Mouse (Mus musculus) intestine, embryonic 14.5 days (tissue): ENCODE results near the gene Bcl7c. TPM values are rescaled to one million over a fixed set of nuclear protein-coding genes. Genes with fewer than 3 reads are reported as not detected.
A peak's percentile ranks its signal among the peaks of the same experiment; 100 is the strongest.
"Not testable (repeated sequence)": the region's sequence is repeated elsewhere in the genome, so short reads cannot be mapped to it uniquely, and the experiment has no call there.

Experiments used
- ATAC-seq: fragments of 200-750 bp; cut with Nextera tagmentation; replicated peaks from 2 replicates; pipeline ENCODE4 v1.8.0; 2017; ENCODE audit warnings: low read depth, moderate number of reproducible peaks, moderate TSS enrichment, moderate library complexity; ENCODE audit not compliant: low FRiP score, low TSS enrichment
- DNase-seq: peaks from one replicate; pipeline ENCODE4 v3.0.0-alpha.2; 2018; ENCODE audit warnings: low spot score
- H3K27ac ChIP-seq: fragments of 300-500 bp; sonication (generic); 2 replicates; pipeline ENCODE4 v1.5.1; 2014; ENCODE audit warnings: low read depth, mild to moderate bottlenecking, control low read depth
- H3K27me3 ChIP-seq: fragments of 300-500 bp; sonication (generic); replicated peaks from 2 replicates; pipeline ENCODE4 v1.6.1; 2014; ENCODE audit warnings: low read length, control low read depth; ENCODE audit not compliant: control insufficient read depth, insufficient read depth
- H3K36me3 ChIP-seq: fragments of 300-500 bp; sonication (generic); 2 replicates; pipeline ENCODE4 v1.6.1; 2014; ENCODE audit warnings: low read length, control low read depth; ENCODE audit not compliant: control insufficient read depth, insufficient read depth
- H3K4me1 ChIP-seq: fragments of 300-500 bp; sonication (generic); replicated peaks from 2 replicates; pipeline ENCODE4 v1.6.1; 2014; ENCODE audit warnings: low read length, control low read depth, mixed read lengths; ENCODE audit not compliant: control insufficient read depth, insufficient read depth
- H3K4me2 ChIP-seq: fragments of 300-500 bp; sonication (generic); 2 replicates; pipeline ENCODE4 v1.6.1; 2014; ENCODE audit warnings: low read length
- H3K4me3 ChIP-seq: fragments of 300-500 bp; sonication (generic); 2 replicates; pipeline ENCODE4 v1.5.1; 2014; ENCODE audit warnings: low read depth, low read length, control low read depth, mixed read lengths
- H3K9ac ChIP-seq: fragments of 300-500 bp; sonication (generic); 2 replicates; pipeline ENCODE4 v1.6.1; 2014; ENCODE audit warnings: mild to moderate bottlenecking, low read length
- H3K9me3 ChIP-seq: fragments of 300-500 bp; sonication (generic); 2 replicates; pipeline ENCODE4 v1.6.1; 2016; ENCODE audit warnings: low read length, control low read depth; ENCODE audit not compliant: control insufficient read depth
- WGBS: fragments of 180-500 bp; shearing (Covaris S2); extraction: QIAGEN DNeasy Blood & Tissue Kit; methylation state at CpG from one replicate; pipeline ENCODE4 v1.1.7; 2014; 5-methylcytosine and 5-hydroxymethylcytosine counted together
- polyA plus RNA-seq: library from polyadenylated mRNA; unstranded; fragments of >200 nt; fragmentation: Nextera tagmentation; extraction: Ambion mirVana; gene quantifications from 2 replicates; pipeline ENCODE4 v1.2.1, GENCODE M21; 2014

The Bcl7c gene
- polyA plus RNA-seq, 1 experiment from 2014 or later: 56.4 TPM

DNA sequence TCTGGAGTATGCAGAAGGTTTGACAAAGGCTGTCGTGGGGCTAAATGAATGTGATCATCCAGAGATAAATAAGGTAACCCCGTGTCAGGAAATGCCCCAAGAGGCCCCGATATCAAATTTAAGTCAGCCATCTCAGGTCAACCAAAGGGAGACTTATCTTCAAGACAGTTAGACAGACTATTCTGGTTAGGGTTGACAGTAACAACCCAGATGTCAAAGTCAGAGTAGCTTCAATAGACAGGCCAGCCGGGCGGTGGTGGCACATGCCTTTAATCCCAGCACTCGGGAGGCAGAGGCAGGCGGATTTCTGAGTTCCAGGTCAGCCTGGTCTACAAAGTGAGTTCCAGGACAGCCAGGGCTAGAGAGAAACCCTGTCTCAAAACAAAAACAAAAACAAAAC lies 15.0 kb downstream of the Bcl7c start:
- DNase-seq, H3K27ac ChIP-seq, H3K9me3 ChIP-seq, H3K36me3 ChIP-seq, H3K27me3 ChIP-seq, H3K9ac ChIP-seq, H3K4me1 ChIP-seq, ATAC-seq, H3K4me2 ChIP-seq, H3K4me3 ChIP-seq: not testable (repeated sequence)
- WGBS: 93% methylated on average over 7 of the region's 7 CpGs

DNA sequence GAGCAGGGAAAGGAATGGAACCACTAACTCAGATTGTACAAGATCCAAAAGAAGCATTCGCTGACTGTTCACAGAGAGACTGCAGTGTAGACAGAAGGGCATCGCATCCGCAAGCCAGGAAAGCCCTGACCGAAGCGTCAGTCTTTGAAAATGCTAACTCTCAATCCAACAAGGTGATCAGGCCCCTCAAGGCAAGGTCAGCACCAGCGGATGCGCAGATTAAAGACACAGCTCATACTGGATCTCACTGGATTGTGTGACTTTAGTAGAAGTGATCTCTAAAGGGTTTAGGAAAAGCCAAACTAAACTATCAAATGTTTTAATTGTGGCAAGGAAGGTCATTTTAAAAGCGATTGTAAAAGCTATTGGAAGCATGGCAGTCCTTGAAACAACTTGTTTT lies 15.4 kb downstream of the Bcl7c start:
- Histone ChIP-seq H3K4me1 (peaks cover 10% of the 10 kb centered on the region; the same call in 1 of the 2 replicates), H3K27ac (no peak overlapping the region), H3K27me3 (no peaks in the 10 kb centered on the region), H3K9ac (no peak overlapping the region), H3K4me2 (no peak overlapping the region), H3K9me3 (no peaks in the 10 kb centered on the region), H3K36me3 (no peaks in the 10 kb centered on the region), H3K4me3 (no peak overlapping the region)
- WGBS: 96% methylated on average over 8 of the region's 8 CpGs
- ATAC-seq: no peak
- no peak for DNase-seq

DNA sequence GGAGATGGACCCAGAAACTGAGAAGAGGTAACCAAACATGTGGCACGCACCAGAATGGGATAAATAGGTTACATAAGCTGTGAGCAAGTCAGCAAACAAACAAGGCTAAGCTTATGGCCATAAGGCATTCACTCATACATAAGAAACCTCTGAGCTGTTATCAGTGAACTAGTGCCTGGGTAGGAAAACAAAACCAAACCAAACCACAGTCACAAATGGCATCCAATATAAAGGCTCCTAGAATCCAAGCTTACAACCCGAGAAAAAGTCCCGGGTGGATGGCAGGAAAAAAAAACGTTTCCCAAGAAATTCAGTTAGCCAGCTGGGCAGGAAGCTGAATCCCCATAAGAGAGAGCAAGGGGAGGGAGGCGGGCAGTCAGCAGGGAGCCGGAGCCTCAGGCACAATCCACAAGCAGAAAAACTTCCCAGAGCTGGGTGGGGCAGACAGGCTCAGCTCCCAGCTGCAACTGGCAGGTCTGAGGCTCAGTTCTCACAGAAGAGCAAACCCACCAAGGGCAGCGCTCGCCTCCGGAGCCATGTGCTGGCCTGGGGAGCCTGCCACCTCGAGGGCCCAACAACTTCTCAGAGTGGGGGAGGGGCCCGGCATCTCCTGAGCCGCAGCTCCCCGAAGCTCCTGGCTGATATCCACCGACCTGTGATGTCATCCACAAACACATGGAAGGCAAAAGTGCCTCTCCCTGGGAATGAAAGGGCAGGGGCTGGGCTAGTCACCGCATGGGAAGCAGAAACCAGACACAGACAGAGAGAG lies 17.3 kb downstream of the Bcl7c start:
- no peaks in the 10 kb centered on the region for H3K27me3 ChIP-seq
- peak overlapping the region; percentile 85 for H3K27ac ChIP-seq
- H3K4me1 ChIP-seq: peaks cover 10% of the 10 kb centered on the region; the same call in 1 of the 2 replicates
- 5% methylated on average over 15 of the region's 15 CpGs for WGBS
- peak overlapping the region; percentile 47 for H3K4me2 ChIP-seq
- no peaks in the 10 kb centered on the region for H3K9me3 ChIP-seq
- peak overlapping the region; percentile 49 for H3K9ac ChIP-seq
- peak; percentile 89 for ATAC-seq
- H3K36me3 ChIP-seq: no peaks in the 10 kb centered on the region
- peak; percentile 88 for DNase-seq
- peak overlapping the region; percentile 24 for H3K4me3 ChIP-seq

DNA sequence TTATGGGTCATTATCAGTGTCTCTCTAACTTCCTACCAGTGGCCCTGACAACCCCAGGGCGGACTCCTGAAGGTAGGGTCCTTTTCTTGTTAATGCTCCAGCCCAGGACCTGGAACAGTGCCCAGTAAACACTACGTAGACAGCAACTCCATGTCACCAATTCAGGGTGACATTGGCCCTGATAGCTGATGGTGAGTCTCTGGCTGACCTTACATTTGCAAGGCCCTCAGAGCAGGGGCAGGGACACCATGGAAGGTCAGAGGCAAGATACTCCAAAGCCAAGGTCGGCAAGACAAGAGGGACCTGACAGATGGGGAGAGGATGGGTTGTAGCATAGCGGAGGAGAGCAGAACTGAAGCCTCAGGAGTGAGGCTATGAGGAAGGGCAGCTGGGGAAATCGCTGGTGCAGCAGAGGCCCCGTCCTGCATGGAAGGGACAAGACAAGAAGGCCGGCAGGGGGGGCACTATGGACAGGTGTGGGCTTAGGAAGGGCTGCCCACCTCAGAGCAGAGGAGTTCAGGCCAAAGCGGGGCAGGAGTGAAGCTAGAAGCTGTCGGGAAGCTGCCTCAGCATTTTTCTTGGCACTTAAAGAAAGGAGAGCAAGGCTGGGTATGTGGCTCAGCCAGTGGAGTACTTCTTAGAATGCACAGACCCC lies 19.0 kb downstream of the Bcl7c start:
- Histone ChIP-seq H3K9me3 (no peaks in the 10 kb centered on the region), H3K4me1 (peaks cover 25% of the 10 kb centered on the region), H3K36me3 (no peaks in the 10 kb centered on the region), H3K9ac (no peak overlapping the region), H3K27ac (no peak overlapping the region), H3K27me3 (no peaks in the 10 kb centered on the region), H3K4me2 (no peak overlapping the region), H3K4me3 (no peak overlapping the region)
- 75% methylated on average over 9 of the region's 9 CpGs for WGBS
- ATAC-seq: no peak
- no peak for DNase-seq

DNA sequence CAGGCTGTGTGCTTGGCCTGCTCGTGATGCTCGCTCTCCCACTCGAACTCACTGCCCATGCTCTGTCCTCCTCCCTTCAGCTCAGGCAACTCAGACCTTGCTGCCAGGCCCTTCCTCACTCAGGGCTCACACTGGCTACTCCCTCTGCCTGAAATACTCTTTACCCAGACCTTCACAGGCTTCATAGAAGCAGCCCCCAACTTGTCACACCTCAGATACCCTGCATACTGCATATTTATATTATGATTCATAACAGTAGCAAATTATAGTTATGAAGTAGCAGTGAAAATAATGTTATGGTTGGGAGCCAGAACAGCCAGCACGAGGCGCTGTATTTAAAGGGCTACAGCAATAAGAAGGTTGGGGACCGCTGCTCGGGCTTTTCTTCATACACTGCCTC lies 19.8 kb downstream of the Bcl7c start:
- no peak overlapping the region for H3K27ac ChIP-seq
- 89% methylated on average over 7 of the region's 7 CpGs for WGBS
- DNase-seq (no peak), ATAC-seq (no peak)
- H3K9ac ChIP-seq: no peak overlapping the region
- no peak overlapping the region for H3K4me2 ChIP-seq
- no peaks in the 10 kb centered on the region for H3K36me3 ChIP-seq
- no peak overlapping the region for H3K4me3 ChIP-seq
- H3K4me1 ChIP-seq: peaks cover 26% of the 10 kb centered on the region
- no peaks in the 10 kb centered on the region for H3K9me3 ChIP-seq
- H3K27me3 ChIP-seq: no peaks in the 10 kb centered on the region

DNA sequence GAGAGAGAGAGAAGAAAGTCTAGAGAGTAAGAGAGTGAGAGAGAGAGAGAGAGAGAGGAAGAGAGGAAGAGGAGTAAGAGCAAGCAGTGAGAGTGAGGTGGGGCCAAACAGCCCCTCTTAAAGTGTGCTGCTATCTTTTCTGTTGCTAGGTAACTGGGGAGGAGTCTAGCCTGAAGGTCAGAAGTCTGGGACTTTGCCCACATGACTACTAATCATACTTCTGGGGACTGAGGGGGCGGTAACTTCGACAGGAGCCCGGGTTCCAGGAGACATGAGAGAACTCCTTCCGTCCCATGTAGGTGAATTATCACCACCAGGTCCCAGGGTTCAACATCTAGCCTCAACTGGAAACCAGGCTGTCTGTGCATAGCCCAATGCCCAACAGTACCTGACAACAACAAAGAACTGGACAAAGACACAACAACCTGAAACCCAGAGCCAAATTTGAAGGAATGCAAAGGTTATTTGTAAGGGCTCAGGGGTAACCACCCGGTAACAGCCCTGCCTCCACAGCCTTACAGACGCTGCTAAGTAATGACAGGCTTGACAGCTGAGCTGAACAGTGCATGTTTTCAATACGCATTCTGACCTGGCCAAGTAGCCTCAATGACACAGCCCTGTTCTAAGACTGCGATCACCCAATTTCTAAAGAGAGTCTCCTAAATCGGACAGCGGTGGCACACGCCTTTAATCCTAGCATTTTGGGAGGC lies 21.8 kb downstream of the Bcl7c start:
- Histone ChIP-seq H3K4me3 (no peak overlapping the region), H3K36me3 (no peaks in the 10 kb centered on the region), H3K27ac (no peak overlapping the region), H3K9ac (no peak overlapping the region), H3K4me1 (peaks cover 26% of the 10 kb centered on the region), H3K4me2 (no peak overlapping the region), H3K9me3 (no peaks in the 10 kb centered on the region), H3K27me3 (no peaks in the 10 kb centered on the region)
- ATAC-seq: no peak
- no peak for DNase-seq
- 69% methylated on average over 11 of the region's 11 CpGs for WGBS

DNA sequence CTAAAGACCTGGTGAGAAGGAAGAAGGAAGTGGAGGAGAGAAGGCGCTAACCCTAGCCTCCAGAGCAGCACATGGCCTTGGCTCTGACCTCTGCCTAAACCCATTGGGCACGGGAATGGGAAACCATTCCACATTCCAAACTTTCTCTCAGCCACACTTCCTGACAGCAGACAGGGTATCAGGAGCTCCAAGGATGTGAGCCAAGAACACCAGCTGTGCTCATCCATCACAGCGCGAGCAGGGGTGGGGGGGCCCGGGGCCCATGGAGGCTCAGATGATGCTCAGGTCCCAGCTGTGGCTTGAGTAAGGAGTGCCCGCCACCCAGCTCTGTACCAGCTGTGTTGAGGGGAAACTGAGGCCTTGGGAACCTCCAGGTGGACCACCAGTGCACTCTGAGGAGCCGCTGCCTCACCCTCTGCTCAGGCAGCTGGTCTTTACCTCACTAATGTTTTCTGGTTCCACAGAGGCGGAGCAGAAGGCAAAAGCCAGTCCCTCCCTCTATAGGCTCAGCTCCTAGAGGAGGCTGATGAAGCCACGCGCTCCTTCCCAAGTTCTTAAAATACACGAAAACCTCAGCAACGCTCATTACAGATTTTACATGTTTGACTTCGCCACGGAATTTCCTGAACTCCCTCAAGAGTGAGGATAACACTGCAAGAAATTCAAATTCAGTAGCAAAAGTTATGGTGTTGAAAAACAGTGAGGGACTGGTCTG lies 23.3 kb downstream of the Bcl7c start:
- no peak for DNase-seq

DNA sequence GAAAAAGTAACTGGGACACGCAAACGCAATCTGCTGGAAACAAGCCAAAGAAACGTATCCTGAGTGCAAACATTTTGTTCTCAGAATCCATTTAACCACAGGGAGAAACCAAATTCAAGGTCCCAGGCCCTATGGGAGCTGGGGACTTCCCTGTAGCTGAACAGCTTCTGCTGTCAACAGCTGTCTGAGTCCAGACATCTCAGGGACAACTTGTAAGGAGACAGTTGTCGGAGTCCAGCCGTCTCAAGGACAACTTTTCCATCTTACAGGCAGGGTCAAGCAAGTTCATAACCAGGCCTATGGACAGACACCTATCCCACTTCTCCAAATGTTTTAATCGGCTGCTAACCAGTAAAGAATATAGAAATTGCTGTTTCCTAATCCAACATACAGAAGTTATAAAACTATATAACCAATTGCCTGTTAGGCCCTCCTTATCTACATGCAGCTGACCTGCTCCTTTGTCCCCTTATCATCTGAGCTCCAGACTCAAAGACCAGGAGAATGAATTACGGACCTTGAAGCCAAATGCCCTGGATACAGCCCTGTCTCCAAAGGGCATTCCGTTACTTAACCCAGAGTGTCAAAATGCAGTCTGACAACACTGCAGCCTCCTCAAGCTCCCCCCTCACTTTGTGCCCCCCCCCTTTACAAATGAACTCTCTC lies 26.7 kb downstream of the Bcl7c start:
- Histone ChIP-seq H3K27me3 (no peaks in the 10 kb centered on the region), H3K4me2 (no peak overlapping the region), H3K4me1 (peaks cover 16% of the 10 kb centered on the region), H3K4me3 (no peak overlapping the region), H3K9ac (no peak overlapping the region), H3K9me3 (no peaks in the 10 kb centered on the region), H3K36me3 (no peaks in the 10 kb centered on the region), H3K27ac (no peak overlapping the region)
- no peak for DNase-seq
- no peak for ATAC-seq
- 69% methylated on average over 8 of the region's 8 CpGs for WGBS

More for the DNA sequence above, 23.3 kb downstream of the Bcl7c start:
- 53% methylated on average over 14 of the region's 14 CpGs for WGBS
- H3K9ac ChIP-seq: no peak overlapping the region
- 0 out of 2 replicates have a peak, but pooled peaks have one; percentile 44 for ATAC-seq
- no peak overlapping the region for H3K4me2 ChIP-seq
- H3K27ac ChIP-seq: peak overlapping the region; percentile 47; the same call in 1 of the 2 replicates
- peaks cover 16% of the 10 kb centered on the region for H3K4me1 ChIP-seq
- no peaks in the 10 kb centered on the region for H3K36me3 ChIP-seq
- no peak overlapping the region for H3K4me3 ChIP-seq
- no peaks in the 10 kb centered on the region for H3K27me3 ChIP-seq
- no peaks in the 10 kb centered on the region for H3K9me3 ChIP-seq
